Mouse (Mus musculus): ENCODE results near the gene Rabif. TPM values are rescaled to one million over a fixed set of nuclear protein-coding genes. Genes with fewer than 3 reads are reported as not detected.

Rabif gene
- polyA plus RNA-seq, 1 experiment = 28.7 TPM

DNA sequence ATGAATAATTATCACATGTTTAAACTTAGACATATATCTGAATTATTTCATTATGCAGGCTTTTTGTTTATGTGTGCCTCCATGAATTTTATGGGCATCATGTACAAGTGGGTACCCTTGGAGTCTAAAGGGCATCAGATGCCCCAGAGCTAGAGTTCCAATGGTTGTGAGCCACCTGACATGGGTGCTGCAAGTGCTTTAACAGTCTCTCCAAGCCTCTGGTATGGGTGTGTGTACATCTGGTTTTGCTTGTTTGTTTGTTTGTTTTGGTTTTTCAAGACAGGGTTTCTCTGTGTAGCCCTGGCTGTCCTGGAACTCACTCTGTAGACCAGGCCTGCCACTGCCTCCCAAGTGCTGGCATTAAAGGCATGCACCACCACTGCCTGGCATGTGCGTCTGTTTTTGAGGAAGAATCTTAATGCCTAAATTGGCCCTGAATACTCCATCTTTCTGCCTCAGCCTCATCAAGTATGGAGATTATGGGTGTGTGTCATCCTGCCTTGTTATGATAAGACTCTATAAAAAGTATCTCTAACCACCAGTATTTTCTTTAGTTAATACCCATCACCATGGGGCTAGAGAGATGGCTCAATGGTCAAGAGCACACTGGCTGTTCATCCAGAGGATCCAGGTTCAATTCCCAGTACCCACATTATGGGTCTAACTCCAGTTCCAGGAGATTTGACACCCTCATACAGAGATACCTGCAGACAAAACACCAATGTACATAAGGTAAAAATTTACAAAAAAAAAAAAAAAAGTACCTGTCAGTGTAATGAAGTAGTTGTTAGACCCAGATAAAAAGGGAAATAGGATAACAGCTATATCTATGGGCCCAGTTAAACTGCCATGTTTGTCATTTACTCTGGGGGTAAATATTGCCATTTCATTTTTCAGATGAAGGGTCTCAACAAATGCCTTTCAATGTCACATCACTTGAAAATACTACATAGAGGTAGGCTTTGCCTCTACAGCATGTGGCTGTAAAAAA is 33.9 kb upstream of the Rabif start:
- Histone ChIP-seq H3K4me3 (ENCODE audit: insufficient read depth, low read length) (no peak overlapping the region), H3K4me1 (ENCODE audit: control insufficient read depth, insufficient read depth, low read length) (no peaks in the 10 kb centered on the region; the same call in 1 of the 2 replicates)
- TF ChIP-seq CTCF (IDR thresholded peaks at IDR 0.05; ENCODE audit: extremely low read depth, insufficient read depth, low read length) (no peak), POLR2A (IDR thresholded peaks at IDR 0.05; ENCODE audit: extremely low read depth, insufficient read depth, low read length) (no peak)

DNA sequence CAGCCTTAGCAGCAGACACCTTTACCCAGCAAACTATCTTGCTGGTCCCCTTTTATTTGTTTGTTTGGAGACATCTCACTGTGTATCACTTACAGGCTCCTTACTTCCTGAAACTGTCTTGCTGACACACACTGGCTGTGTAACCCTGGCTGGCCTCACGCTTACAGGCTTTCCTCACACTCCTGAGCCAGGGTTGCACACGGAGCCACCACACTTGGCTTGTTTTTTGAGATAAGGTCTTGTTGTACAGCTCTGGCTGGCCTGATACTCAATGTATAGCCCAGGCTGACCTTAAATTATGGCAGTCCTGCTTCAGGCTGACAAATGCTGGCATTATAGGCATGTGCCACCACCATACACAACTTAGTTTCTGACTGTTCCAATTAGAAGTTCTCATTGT is 9.8 kb upstream of the Rabif start:
- H3K27ac ChIP-seq (ENCODE audit: insufficient read depth, low read length) = no peak overlapping the region
- H3K4me3 ChIP-seq (ENCODE audit: insufficient read depth, low read length) = no peak overlapping the region
- no peaks in the 10 kb centered on the region for H3K4me1 ChIP-seq (ENCODE audit: control insufficient read depth, insufficient read depth, low read length)
- TF ChIP-seq CTCF (IDR thresholded peaks at IDR 0.05; ENCODE audit: extremely low read depth, insufficient read depth, low read length) (no peak), POLR2A (IDR thresholded peaks at IDR 0.05; ENCODE audit: extremely low read depth, insufficient read depth, low read length) (no peak)

More for the DNA sequence above, 33.9 kb upstream of the Rabif start:
- no peak overlapping the region for H3K27ac ChIP-seq (ENCODE audit: insufficient read depth, low read length)

DNA sequence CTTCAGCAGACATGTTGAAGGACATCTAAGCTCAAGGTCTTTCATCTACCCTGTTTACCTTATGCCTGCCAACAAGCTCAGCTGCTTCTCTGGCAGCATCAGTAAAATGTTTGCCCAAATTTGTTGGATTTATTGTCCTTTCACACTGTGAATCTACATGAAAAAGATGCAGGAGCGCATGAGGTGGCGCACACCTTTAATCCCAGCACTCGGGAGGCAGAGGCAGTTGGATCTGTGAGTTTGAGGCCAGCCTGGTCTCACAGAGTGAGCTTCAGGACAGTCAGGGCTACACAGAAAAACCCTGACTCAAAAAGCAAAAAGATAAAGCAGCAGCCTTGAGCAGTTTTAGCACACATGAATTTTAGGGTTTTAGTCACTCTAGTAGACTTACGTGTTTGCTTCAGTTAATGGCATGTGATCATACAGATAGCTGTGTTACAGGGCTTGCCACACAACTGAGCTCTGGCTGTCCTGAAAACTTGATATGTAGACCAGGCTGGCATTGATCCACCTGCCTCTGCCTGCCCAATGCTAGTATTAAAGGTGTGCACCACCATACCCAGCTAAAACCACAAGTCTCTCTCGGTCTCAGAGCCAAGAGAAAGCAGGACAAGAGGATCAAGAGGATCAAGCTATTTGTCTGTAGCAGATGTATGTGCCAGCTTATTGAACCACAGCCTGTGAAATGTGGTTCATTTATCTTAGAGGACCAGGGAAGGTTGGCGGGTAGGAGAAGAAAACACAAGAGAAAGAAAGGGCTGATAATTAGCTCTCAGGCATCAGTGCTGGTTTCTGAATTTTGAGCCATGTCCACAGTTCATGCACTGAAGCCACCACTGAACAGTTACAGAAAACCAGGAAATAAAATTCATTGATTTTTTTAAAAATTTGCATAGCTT is 3.3 kb upstream of the Rabif start:
- Histone ChIP-seq H3K4me1 (ENCODE audit: control insufficient read depth, insufficient read depth, low read length) (no peaks in the 10 kb centered on the region), H3K4me3 (ENCODE audit: insufficient read depth, low read length) (no peak overlapping the region), H3K27ac (ENCODE audit: insufficient read depth, low read length) (no peak overlapping the region)
- TF ChIP-seq CTCF (IDR thresholded peaks at IDR 0.05; ENCODE audit: extremely low read depth, insufficient read depth, low read length) (no peak), POLR2A (IDR thresholded peaks at IDR 0.05; ENCODE audit: extremely low read depth, insufficient read depth, low read length) (no peak)

DNA sequence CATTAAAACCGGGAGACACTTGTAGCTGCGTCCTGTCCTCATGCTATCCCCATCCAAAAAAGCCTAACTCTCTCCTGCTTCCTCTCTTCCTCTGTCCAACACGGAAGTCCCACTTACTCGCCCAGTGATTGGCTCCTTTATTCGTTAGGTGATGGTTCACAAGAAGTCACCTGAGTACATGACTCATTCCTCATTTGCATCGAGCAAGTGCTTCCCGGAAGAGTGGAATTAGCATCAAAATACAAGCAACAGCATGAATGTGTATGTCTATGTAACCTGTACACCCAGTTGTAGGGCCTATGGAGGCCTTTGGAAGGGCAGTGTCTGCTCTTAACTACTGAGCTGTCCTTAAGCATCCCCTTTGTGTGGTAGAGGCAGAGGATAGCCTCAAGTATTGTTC is 2.2 kb upstream of the Rabif start:
- TF ChIP-seq CTCF (IDR thresholded peaks at IDR 0.05; ENCODE audit: extremely low read depth, insufficient read depth, low read length) (no peak), POLR2A (IDR thresholded peaks at IDR 0.05; ENCODE audit: extremely low read depth, insufficient read depth, low read length) (no peak)
- Histone ChIP-seq H3K4me1 (ENCODE audit: control insufficient read depth, insufficient read depth, low read length) (no peaks in the 10 kb centered on the region), H3K4me3 (ENCODE audit: insufficient read depth, low read length) (no peak overlapping the region), H3K27ac (ENCODE audit: insufficient read depth, low read length) (no peak overlapping the region)

DNA sequence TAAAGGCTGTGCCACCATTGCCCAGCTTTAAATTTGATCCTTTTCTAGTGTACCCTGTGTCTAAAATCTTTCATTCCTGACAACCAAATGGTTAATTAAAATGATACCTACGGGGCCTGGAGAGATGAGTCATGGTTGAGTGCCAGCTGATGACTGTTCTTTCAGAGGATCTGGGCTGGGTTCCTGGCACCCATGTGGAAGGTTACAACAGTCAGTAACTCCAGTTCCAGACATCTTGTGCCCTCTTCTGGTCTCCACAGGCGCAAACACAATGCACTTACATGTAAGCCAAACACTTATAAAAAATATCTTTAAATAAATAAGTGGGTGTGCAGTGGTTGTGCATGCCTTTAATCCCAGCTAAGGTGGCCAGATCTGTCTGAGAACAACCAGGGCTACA is 952 bp upstream of the Rabif start:
- no peak overlapping the region for H3K27ac ChIP-seq (ENCODE audit: insufficient read depth, low read length)
- no peak for TF ChIP-seq POLR2A (IDR thresholded peaks at IDR 0.05; ENCODE audit: extremely low read depth, insufficient read depth, low read length)
- no peak for TF ChIP-seq CTCF (IDR thresholded peaks at IDR 0.05; ENCODE audit: extremely low read depth, insufficient read depth, low read length)

DNA sequence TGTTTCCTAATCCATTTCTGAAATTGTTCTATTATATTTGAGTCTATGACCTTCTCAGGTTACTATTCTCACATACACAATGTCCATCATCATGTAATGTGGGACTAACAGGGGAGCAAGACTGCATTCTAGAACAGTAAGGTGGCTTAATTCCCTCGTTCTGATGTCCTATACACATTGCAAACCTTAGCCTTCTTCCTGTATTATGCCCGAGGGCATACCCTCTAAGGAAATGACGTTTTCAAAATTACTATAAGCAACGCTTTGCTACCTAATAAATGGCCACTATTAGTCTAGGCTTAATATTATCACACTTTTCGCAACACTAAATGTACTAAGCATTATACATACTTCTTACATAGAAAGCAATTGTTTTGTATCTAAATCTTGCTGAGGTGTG is 492 bp upstream of the Rabif start:
- Histone ChIP-seq H3K27ac (ENCODE audit: insufficient read depth, low read length) (peak overlapping the region; percentile 41; the same call in 1 of the 2 replicates), H3K4me3 (ENCODE audit: insufficient read depth, low read length) (peak overlapping the region; percentile 82), H3K4me1 (ENCODE audit: control insufficient read depth, insufficient read depth, low read length) (no peaks in the 10 kb centered on the region)
- TF ChIP-seq POLR2A (IDR thresholded peaks at IDR 0.05; ENCODE audit: extremely low read depth, insufficient read depth, low read length) (no peak), CTCF (IDR thresholded peaks at IDR 0.05; ENCODE audit: extremely low read depth, insufficient read depth, low read length) (no peak)

More for the DNA sequence above, 952 bp upstream of the Rabif start:
- Histone ChIP-seq H3K4me3 (ENCODE audit: insufficient read depth, low read length) (peak overlapping the region; percentile 82; the same call in 1 of the 2 replicates), H3K4me1 (ENCODE audit: control insufficient read depth, insufficient read depth, low read length) (no peaks in the 10 kb centered on the region)

DNA sequence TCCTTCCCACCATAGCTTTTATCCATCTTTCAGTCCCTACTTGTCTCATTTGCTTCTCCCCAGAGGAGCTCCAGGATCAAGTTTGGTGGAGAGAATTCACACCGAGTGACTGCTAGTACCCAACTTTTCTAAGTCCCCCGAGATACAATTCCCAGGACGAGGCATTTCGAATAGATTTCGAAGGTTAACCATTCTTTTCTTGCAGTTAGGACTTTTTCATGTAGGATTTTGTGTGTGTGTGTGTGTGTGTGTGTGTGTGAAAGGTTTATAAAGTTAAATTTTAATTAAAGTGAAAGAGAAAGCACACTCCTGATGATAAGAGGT is 730 bp downstream of the Rabif start:
- H3K4me1 ChIP-seq (ENCODE audit: control insufficient read depth, insufficient read depth, low read length) = no peaks in the 10 kb centered on the region
- no peak overlapping the region for H3K27ac ChIP-seq (ENCODE audit: insufficient read depth, low read length)
- TF ChIP-seq POLR2A (IDR thresholded peaks at IDR 0.05; ENCODE audit: extremely low read depth, insufficient read depth, low read length) (no peak), CTCF (IDR thresholded peaks at IDR 0.05; ENCODE audit: extremely low read depth, insufficient read depth, low read length) (no peak)
- H3K4me3 ChIP-seq (ENCODE audit: insufficient read depth, low read length) = peak overlapping the region; percentile 82

DNA sequence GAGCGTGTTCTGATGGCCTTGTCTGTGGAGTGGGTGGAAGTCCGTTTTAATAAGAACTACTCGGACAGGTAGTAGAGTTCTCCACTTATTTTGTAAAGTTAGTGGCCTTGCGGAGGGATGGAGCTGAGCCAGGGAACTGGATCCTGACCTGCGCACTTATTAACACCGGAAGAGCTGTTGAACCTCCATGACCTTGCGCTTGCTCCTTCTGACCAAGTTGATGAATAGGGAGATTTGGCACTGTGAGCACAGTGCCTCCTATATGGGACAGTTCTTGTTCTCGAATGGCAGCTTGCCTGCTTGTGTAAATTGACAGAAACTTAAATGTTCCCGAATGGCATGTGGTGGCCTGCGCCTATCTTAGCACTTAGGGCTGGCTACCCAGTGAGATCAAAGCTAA is 1.5 kb downstream of the Rabif start:
- Histone ChIP-seq H3K4me3 (ENCODE audit: insufficient read depth, low read length) (no peak overlapping the region), H3K4me1 (ENCODE audit: control insufficient read depth, insufficient read depth, low read length) (no peaks in the 10 kb centered on the region), H3K27ac (ENCODE audit: insufficient read depth, low read length) (no peak overlapping the region)
- no peak for TF ChIP-seq POLR2A (IDR thresholded peaks at IDR 0.05; ENCODE audit: extremely low read depth, insufficient read depth, low read length)
- no peak for TF ChIP-seq CTCF (IDR thresholded peaks at IDR 0.05; ENCODE audit: extremely low read depth, insufficient read depth, low read length)

DNA sequence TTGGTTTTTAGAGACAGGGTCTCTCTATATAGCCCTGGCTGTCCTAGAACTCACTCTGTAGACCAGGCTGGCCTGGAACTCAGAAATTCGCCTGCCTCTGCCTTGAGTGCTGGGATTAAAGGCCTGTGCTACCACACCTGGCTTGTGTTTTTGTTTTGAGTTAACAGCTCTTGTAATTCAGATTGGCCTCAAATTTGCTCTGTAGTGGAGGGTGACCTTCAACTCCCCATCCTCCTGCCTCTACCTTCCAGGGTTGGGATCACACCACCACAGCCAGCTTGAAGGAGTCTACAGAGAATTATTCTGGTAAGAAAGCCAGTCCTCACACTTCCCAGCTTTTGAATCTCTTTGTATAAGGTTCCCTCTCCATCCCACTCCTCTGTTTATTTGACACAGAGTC is 6.5 kb downstream of the Rabif start:
- Histone ChIP-seq H3K27ac (ENCODE audit: insufficient read depth, low read length) (no peak overlapping the region), H3K4me3 (ENCODE audit: insufficient read depth, low read length) (no peak overlapping the region), H3K4me1 (ENCODE audit: control insufficient read depth, insufficient read depth, low read length) (no peaks in the 10 kb centered on the region)
- TF ChIP-seq POLR2A (IDR thresholded peaks at IDR 0.05; ENCODE audit: extremely low read depth, insufficient read depth, low read length) (no peak), CTCF (IDR thresholded peaks at IDR 0.05; ENCODE audit: extremely low read depth, insufficient read depth, low read length) (no peak)

All from cortical plate, adult 2 months (tissue).